8 mouse cellular contexts compared by ENCODE assay signal in genomic region chr5:107687592-107688498, GRCm38 (mm10). TPM values are rescaled to one million over a fixed set of nuclear protein-coding genes. Genes with fewer than 3 reads are reported as not detected.
DNase-seq lines count a peak whose midpoint lies in the region; ATAC-seq lines count a peak whose summit lies in the region.

No protein-coding gene starts in this region.

- ATAC-seq in lung, embryonic 16.5 days (ENCODE audit: low read depth) = peak; percentile 94

- peaks cover 6% of the 10 kb centered on the region; the same call in 1 of the 2 replicates for H3K4me1 ChIP-seq in lung, embryonic 16.5 days (replicated peaks; ENCODE audit: control insufficient read depth, insufficient read depth, low read length)

- no peaks in the 10 kb centered on the region for H3K9me3 ChIP-seq in lung, embryonic 16.5 days (ENCODE audit: control insufficient read depth, low read length)

- peak; percentile 89 for DNase-seq in Muller cell, postnatal 12 days (ENCODE audit: inconsistent ontology term)
- DNase-seq in cerebellum, adult 8-10 months = peak; percentile 26
- DNase-seq in forelimb bud, embryonic 11.5 days (ENCODE audit: low read depth, low spot score) = peak; percentile 76
- peak; percentile 68 for DNase-seq in heart, postnatal 4 days
- peak; percentile 52 for DNase-seq in layer of hippocampus, adult 9-11 months
- DNase-seq in ovary, postnatal 10 days (ENCODE audit: low spot score) = peak; percentile 21
- peak; percentile 92 for DNase-seq in thymus, postnatal 0 days (ENCODE audit: low spot score)

- peak overlapping the region; percentile 66 for H3K4me2 ChIP-seq in lung, embryonic 16.5 days (ENCODE audit: low read depth, low read length)

- H3K36me3 ChIP-seq in lung, embryonic 16.5 days (ENCODE audit: control insufficient read depth, insufficient read depth, low read length) = no peaks in the 10 kb centered on the region

- 12% methylated on average over 46 of the region's 46 CpGs for WGBS in lung, embryonic 16.5 days

- peak overlapping the region; percentile 55 for H3K4me3 ChIP-seq in lung, embryonic 16.5 days (ENCODE audit: low read length)

- H3K27me3 ChIP-seq in lung, embryonic 16.5 days (ENCODE audit: control insufficient read depth, insufficient read depth, low read depth, low read length) = peaks cover 7% of the 10 kb centered on the region

- H3K27ac ChIP-seq in lung, embryonic 16.5 days (ENCODE audit: low read length) = peak overlapping the region; percentile 27; the same call in 1 of the 2 replicates

- peak overlapping the region; percentile 47 for H3K9ac ChIP-seq in lung, embryonic 16.5 days (ENCODE audit: low read length)

RNA-seq across cellular contexts. Expression of gene Gfi1, which starts 38.0 kb away (rescaled TPM):
- under 1 TPM in 1 of 2 experiments, not detected in 1; 0.14 TPM for total RNA-seq in heart, postnatal 4 days (2021)
- 0.31 and 0.45 TPM in 2 replicates for polyA plus RNA-seq in lung, embryonic 16.5 days (2015; fragmentation: Nextera tagmentation; extraction: Ambion mirVana)
- polyA plus RNA-seq in thymus, postnatal 0 days (2015; fragmentation: Nextera tagmentation; extraction: Ambion mirVana) = 39.4 and 42.8 TPM in 2 replicates

Comparison
In these comparisons a context has a peak if more than half of its experiments do, and no peak if none do; other contexts are left out.
1. Peak in every context shown above with its lines: DNase-seq, ATAC-seq, H3K4me3 ChIP-seq and H3K27ac ChIP-seq.
2. DNase-seq: peak in every context shown above with its lines; median percentile 92 in thymus, postnatal 0 days; 89 in Muller cell, postnatal 12 days; 76 in forelimb bud, embryonic 11.5 days; 68 in heart, postnatal 4 days; 52 in layer of hippocampus, adult 9-11 months; 26 in cerebellum, adult 8-10 months; 21 in ovary, postnatal 10 days.
3. RNA of gene Gfi1, which starts 38.0 kb away (polyA plus RNA-seq): 39.4 to 42.8 TPM in thymus, postnatal 0 days; 0.31 to 0.45 TPM in lung, embryonic 16.5 days; every median in the first group is over 10 times any median in the second.